Mouse (Mus musculus): ENCODE measurements around the gene Cyp4b1.

DNA sequence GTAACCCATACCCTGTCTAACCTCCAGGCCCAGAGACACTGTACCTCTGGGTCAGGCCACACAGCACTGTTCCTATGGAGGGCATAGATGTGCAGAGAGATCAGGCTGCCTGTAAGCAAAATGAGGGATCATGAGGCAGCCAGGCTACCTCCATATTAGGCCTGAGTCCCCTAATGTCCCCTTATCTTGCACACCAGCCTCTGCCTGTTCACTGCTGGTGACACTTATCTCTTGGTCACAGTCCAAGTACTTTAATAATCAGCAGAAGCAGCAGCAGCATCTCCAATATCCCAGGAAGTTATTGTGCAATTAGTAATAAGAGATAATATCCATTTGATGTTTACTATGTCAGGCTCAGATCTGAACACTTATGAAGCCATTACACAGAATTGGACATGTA is 64.5 kb downstream of the Cyp4b1 start:
- no peak for TF ChIP-seq POLR2A (IDR thresholded peaks at IDR 0.05; ENCODE audit: insufficient read length, low read depth)
- TF ChIP-seq POLR2AphosphoS2 (IDR thresholded peaks at IDR 0.05; ENCODE audit: insufficient read length, low read depth), result no peak
- no peak for TF ChIP-seq USF1 (IDR thresholded peaks at IDR 0.05; ENCODE audit: low read depth)
- TF ChIP-seq TCF12 (IDR thresholded peaks at IDR 0.05; ENCODE audit: insufficient read depth, poor library complexity, severe bottlenecking), result no peak
- no peak for TF ChIP-seq SRF (IDR thresholded peaks at IDR 0.05; ENCODE audit: control insufficient read depth, insufficient read length, low read depth)
- no peak for TF ChIP-seq E2F4 (IDR thresholded peaks at IDR 0.05; ENCODE audit: insufficient read depth)
- TF ChIP-seq MYOG (IDR thresholded peaks at IDR 0.05; ENCODE audit: control insufficient read depth in 1 of 3, insufficient read depth in 1 of 3, insufficient read length in 2 of 3, low read depth in 2 of 3), result no peak
- TF ChIP-seq REST (IDR thresholded peaks at IDR 0.05; ENCODE audit: insufficient read depth, insufficient read length), result no peak
- TF ChIP-seq CEBPB (IDR thresholded peaks at IDR 0.05; ENCODE audit: insufficient read depth, poor library complexity, severe bottlenecking), result no peak

All from myocyte (in vitro differentiated cells).